Mouse (Mus musculus) CH12.LX (cell line): ENCODE measurements around the gene Zfp518a. TPM values are rescaled to one million over a fixed set of nuclear protein-coding genes. Genes with fewer than 3 reads are reported as not detected.

Source experiments
- DNase-seq: peaks from one replicate; pipeline ENCODE4 v3.0.0-alpha.2; 2013; ENCODE audit errors: extremely low read depth
- H3K27ac ChIP-seq: 2 replicates; pipeline ENCODE4 v1.5.1; 2012; ENCODE audit warnings: low read depth, mild to moderate bottlenecking, control low read depth, moderate library complexity; ENCODE audit not compliant: insufficient read depth
- H3K27me3 ChIP-seq: replicated peaks from 2 replicates; pipeline ENCODE3; 2012; ENCODE audit warnings: inconsistent platforms
- H3K36me3 ChIP-seq, 2 experiments: replicated peaks in 1 of 2; 2 replicates each; pipeline versions ENCODE3 to v1.6.1; 2012; ENCODE audit warnings: inconsistent platforms in 1 of 2, low read length in 1 of 2, mild to moderate bottlenecking in 1 of 2, mixed read lengths in 1 of 2, moderate library complexity in 1 of 2; ENCODE audit not compliant: control insufficient read depth in 1 of 2, insufficient read depth in 1 of 2
- H3K4me1 ChIP-seq, 2 experiments: 2 replicates each; pipeline ENCODE4 v1.6.1; 2012; ENCODE audit warnings: inconsistent platforms in 1 of 2, moderate library complexity in 1 of 2; ENCODE audit not compliant: insufficient read depth in 2 of 2, control insufficient read depth in 1 of 2
- H3K4me2 ChIP-seq: 2 replicates; pipeline ENCODE4 v1.6.1; 2012; ENCODE audit warnings: low read depth, mild to moderate bottlenecking, control low read depth; ENCODE audit not compliant: poor library complexity, insufficient read depth, severe bottlenecking
- H3K4me3 ChIP-seq, 3 experiments: fragments of 150-350 bp in 1 of 3; sonication (generic) in 1 of 3; replicated peaks in 1 of 3; 2 replicates each; pipeline versions ENCODE3 to v1.5.1; 2011 to 2012; ENCODE audit warnings: low read depth in 2 of 3, low read length in 2 of 3, mild to moderate bottlenecking in 2 of 3, moderate library complexity in 2 of 3, control low read depth in 1 of 3, improper control_type of control experiment in 1 of 3, inconsistent platforms in 1 of 3, mixed read lengths in 1 of 3; ENCODE audit not compliant: poor library complexity in 1 of 3
- H3K79me2 ChIP-seq: replicated peaks from 2 replicates; pipeline ENCODE4 v1.6.1; 2012; ENCODE audit warnings: mild to moderate bottlenecking, moderate library complexity; ENCODE audit not compliant: control insufficient read depth, poor library complexity, insufficient read depth, severe bottlenecking; ENCODE audit errors: extremely low read depth
- H3K9ac ChIP-seq: 2 replicates; pipeline ENCODE4 v1.6.1; 2012; ENCODE audit warnings: low read depth, mild to moderate bottlenecking, control low read depth, moderate library complexity; ENCODE audit not compliant: insufficient read depth
- H3K9me3 ChIP-seq: replicated peaks from 2 replicates; pipeline ENCODE3; 2012; ENCODE audit warnings: low read length, inconsistent platforms, mixed read lengths
- BHLHE40 ChIP-seq: IDR thresholded peaks from 2 replicates; pipeline ENCODE4 v1.6.1; 2011; ENCODE audit warnings: mild to moderate bottlenecking, low read depth, low read length, improper control_type of control experiment
- CHD1 ChIP-seq: IDR thresholded peaks from 2 replicates; pipeline ENCODE4 v1.6.1; 2012; ENCODE audit warnings: low read depth, low read length, improper control_type of control experiment, inconsistent platforms
- E2F4 ChIP-seq: IDR thresholded peaks from 2 replicates; pipeline ENCODE4 v1.6.1; 2011; ENCODE audit warnings: low read depth, low read length, improper control_type of control experiment; ENCODE audit not compliant: insufficient replicate concordance
- EP300 ChIP-seq: IDR thresholded peaks from 2 replicates; pipeline ENCODE4 v1.6.1; 2011; ENCODE audit warnings: low read length, improper control_type of control experiment
- GABPA ChIP-seq: IDR thresholded peaks from 2 replicates; pipeline ENCODE4 v1.6.1; 2012; ENCODE audit warnings: low read depth, low read length, improper control_type of control experiment, inconsistent platforms; ENCODE audit not compliant: insufficient replicate concordance
- IRF4 ChIP-seq: IDR thresholded peaks from 2 replicates; pipeline ENCODE4 v1.6.1; 2014; ENCODE audit warnings: low read depth, mild to moderate bottlenecking, inconsistent platforms, low read length, improper control_type of control experiment
- JUN ChIP-seq: IDR thresholded peaks from 2 replicates; pipeline ENCODE4 v1.6.1; 2011; ENCODE audit warnings: low read depth, mild to moderate bottlenecking, low read length, improper control_type of control experiment, moderate library complexity; ENCODE audit not compliant: insufficient read depth
- MAZ ChIP-seq: IDR thresholded peaks from 2 replicates; pipeline ENCODE4 v1.6.1; 2012; ENCODE audit warnings: low read depth, mild to moderate bottlenecking, inconsistent platforms, low read length, improper control_type of control experiment, moderate library complexity
- MEF2A ChIP-seq: IDR thresholded peaks from 2 replicates; pipeline ENCODE4 v1.6.1; 2014; ENCODE audit warnings: low read depth, mild to moderate bottlenecking, inconsistent platforms, low read length, improper control_type of control experiment, borderline replicate concordance
- MXI1 ChIP-seq: IDR thresholded peaks from 2 replicates; pipeline ENCODE4 v1.6.1; 2011; ENCODE audit warnings: mild to moderate bottlenecking, low read depth, low read length, improper control_type of control experiment
- NELFE ChIP-seq: IDR thresholded peaks from 2 replicates; pipeline ENCODE4 v1.6.1; 2011; ENCODE audit warnings: low read depth, low read length, improper control_type of control experiment
- PAX5 ChIP-seq: IDR thresholded peaks from 2 replicates; pipeline ENCODE4 v1.6.1; 2012; ENCODE audit warnings: low read length, inconsistent platforms, mixed read lengths
- POLR2A ChIP-seq: IDR thresholded peaks from 2 replicates; pipeline ENCODE4 v1.6.1; 2011; ENCODE audit warnings: low read depth, mild to moderate bottlenecking, improper control_type of control experiment, low read length
- POLR2AphosphoS2 ChIP-seq: IDR thresholded peaks from 2 replicates; pipeline ENCODE4 v1.6.1; 2011; ENCODE audit warnings: low read depth, low read length, improper control_type of control experiment
- RAD21 ChIP-seq: IDR thresholded peaks from 2 replicates; pipeline ENCODE4 v1.6.1; 2011; ENCODE audit warnings: low read depth, mild to moderate bottlenecking, low read length, improper control_type of control experiment, moderate library complexity
- SMC3 ChIP-seq: IDR thresholded peaks from 2 replicates; pipeline ENCODE4 v1.6.1; 2011; ENCODE audit warnings: low read depth, low read length, improper control_type of control experiment
- TCF12 ChIP-seq: IDR thresholded peaks from 2 replicates; pipeline ENCODE4 v1.6.1; 2014; ENCODE audit warnings: low read depth, mild to moderate bottlenecking, inconsistent platforms, low read length, improper control_type of control experiment
- UBTF ChIP-seq: IDR thresholded peaks from 2 replicates; pipeline ENCODE4 v1.6.1; 2012; ENCODE audit warnings: low read depth, mild to moderate bottlenecking, inconsistent platforms, low read length, improper control_type of control experiment, moderate library complexity
- USF1 ChIP-seq: IDR thresholded peaks from 2 replicates; pipeline ENCODE4 v1.6.1; 2014; ENCODE audit warnings: low read depth, mild to moderate bottlenecking, inconsistent platforms, low read length, improper control_type of control experiment
- ZKSCAN1 ChIP-seq: IDR thresholded peaks from 2 replicates; pipeline ENCODE4 v1.6.1; 2012; ENCODE audit warnings: low read depth, inconsistent platforms, low read length, improper control_type of control experiment, borderline replicate concordance
- ZNF384 ChIP-seq: IDR thresholded peaks from 2 replicates; pipeline ENCODE4 v1.6.1; 2012; ENCODE audit warnings: low read depth, low read length, improper control_type of control experiment, inconsistent platforms
- dilution Hi-C: fragments of 300-500 bp; cut with MboI; formaldehyde crosslinking; loops from 2 replicates; pipeline ENCODE4 v1.14.3; 2020; ENCODE audit warnings: low sequenced_read_pairs; ENCODE audit not compliant: extremely low pct_unique_long_range_greater_than_20kb, extremely low pct_ligation_motif_present
- in situ Hi-C: fragments of 300-500 bp; cut with MboI; formaldehyde crosslinking; loops from 3 replicates; pipeline ENCODE4 v1.14.3; 2019; ENCODE audit warnings: low sequenced_read_pairs, low pct_ligation_motif_present, low pct_unique_long_range_greater_than_20kb, mixed read lengths
- polyA plus RNA-seq: library from polyadenylated mRNA; unstranded; fragments of >175 nt; gene quantifications from 2 replicates; pipeline ENCODE4 v1.2.1, GENCODE M21; 2012; ENCODE audit warnings: low read depth; ENCODE audit not compliant: insufficient read length
- total RNA-seq, 2 experiments: library from RNA; depleted of rRNA; stranded (reverse); fragments of 300-350 nt in 1 of 2; fragments of >200 nt in 1 of 2; gene quantifications; 2 replicates each; pipeline ENCODE4 v1.2.3; 2012 to 2014

Gene Zfp518a
- total and polyA plus RNA-seq, 3 experiments: 5.4 to 19.7 (median 11.6) TPM

DNA sequence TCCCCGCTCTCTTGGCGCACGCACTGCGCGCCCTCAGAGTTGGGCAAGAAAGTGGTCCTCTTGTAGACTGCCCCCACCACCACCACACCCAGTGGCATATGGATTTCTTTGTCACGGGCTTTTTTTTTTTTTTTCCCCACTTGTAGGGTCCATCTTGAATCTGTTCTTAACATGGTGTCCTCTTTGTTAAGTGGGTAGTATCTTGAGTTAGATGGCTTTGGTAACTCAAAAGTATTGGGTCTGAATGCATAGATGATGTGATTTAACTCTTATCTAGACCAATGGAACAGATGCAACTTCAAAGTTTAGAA lies 843 bp downstream of the Zfp518a start:
- peaks cover 0 to 9% of the 10 kb centered on the region in 2 experiments for H3K36me3 ChIP-seq
- TF ChIP-seq ZKSCAN1 (no peak), RAD21 (no peak), ZNF384 (peak; percentile 79), USF1 (no peak)
- H3K9me3 ChIP-seq: no peaks in the 10 kb centered on the region
- peaks cover 3 to 16% of the 10 kb centered on the region in 2 experiments for H3K4me1 ChIP-seq
- H3K79me2 ChIP-seq: peaks cover 2% of the 10 kb centered on the region; the same call in 1 of the 2 replicates
- dilution Hi-C loops (no loop called here), in situ Hi-C loops (no loop called here)
- peak overlapping the region; percentile 61 for H3K27ac ChIP-seq
- no peaks in the 10 kb centered on the region for H3K27me3 ChIP-seq
- DNase-seq: peak; percentile 50
- H3K4me3 ChIP-seq: peak overlapping the region; percentile 74 to 91 (median 75)
- H3K9ac ChIP-seq: peak overlapping the region; percentile 90
- H3K4me2 ChIP-seq: no peak overlapping the region

DNA sequence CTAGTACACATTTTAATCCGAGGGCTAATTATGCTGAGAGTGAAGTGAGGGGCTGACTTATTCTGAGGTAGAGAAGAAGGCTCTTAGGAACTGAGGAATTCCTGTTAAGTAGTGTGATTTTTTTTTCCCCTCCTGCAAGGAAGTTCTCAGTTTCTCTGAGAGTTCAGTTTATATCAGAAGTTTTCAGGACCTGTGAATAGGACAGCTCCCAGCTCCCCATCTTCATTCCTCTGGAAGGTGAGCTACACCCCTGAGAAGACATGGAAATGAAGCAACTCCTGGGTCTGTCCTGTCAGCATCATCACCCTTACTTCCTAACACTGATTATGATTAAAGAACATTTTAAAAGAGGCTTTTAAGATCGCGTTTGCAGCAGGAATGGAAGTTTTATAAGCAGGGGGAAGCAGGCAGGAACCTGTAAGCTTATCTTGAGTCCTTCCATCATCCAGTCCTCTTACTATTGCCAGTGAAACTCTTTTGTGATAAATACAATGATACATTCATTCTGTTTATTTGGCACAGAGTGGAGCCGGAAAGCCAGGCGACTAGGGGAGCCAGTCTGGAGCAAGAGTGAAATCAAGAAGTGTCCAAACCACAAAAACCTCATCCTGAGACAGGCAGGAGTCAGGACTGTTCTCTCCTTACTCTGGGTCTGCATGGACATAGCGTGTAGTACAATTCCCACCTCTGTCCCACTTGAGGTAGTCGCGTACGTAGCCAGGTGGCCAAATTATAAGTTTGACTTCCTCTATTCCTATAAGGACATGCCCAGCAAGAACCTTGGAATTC lies 37.3 kb downstream of the Zfp518a start:
- Histone ChIP-seq H3K36me3 (peaks cover 70 to 89% of the 10 kb centered on the region in 2 experiments), H3K79me2 (no peaks in the 10 kb centered on the region), H3K27ac (no peak overlapping the region), H3K4me1 (peaks cover 2 to 15% of the 10 kb centered on the region in 2 experiments; a peak in 2 of 4 replicates), H3K27me3 (no peaks in the 10 kb centered on the region), H3K4me2 (no peak overlapping the region), H3K9ac (no peak overlapping the region), H3K9me3 (no peaks in the 10 kb centered on the region), H3K4me3 (no peak overlapping the region)
- TF ChIP-seq BHLHE40: no peak
- no peak for TF ChIP-seq CHD1
- TF ChIP-seq PAX5: no peak
- no peak for TF ChIP-seq JUN
- no peak for TF ChIP-seq IRF4
- TF ChIP-seq MAZ: no peak
- TF ChIP-seq NELFE: no peak
- no peak for TF ChIP-seq GABPA
- no peak for TF ChIP-seq UBTF
- TF ChIP-seq E2F4: no peak
- no peak for TF ChIP-seq POLR2AphosphoS2
- no peak for TF ChIP-seq MEF2A
- no peak for TF ChIP-seq POLR2A
- no peak for TF ChIP-seq MXI1
- no peak for TF ChIP-seq EP300
- TF ChIP-seq TCF12: no peak
- no peak for TF ChIP-seq SMC3
- in situ Hi-C loops (no loop called here), dilution Hi-C loops (no loop called here)
- no peak for DNase-seq
